Mouse (Mus musculus): ENCODE results near the gene Rpusd4.

Gene Rpusd4

GRCm38 (mm10) chr9:35267146-35267975 lies at the start of gene Rpusd4, which contains the start of gene Fam118b:
Rpusd4 (plus strand) TSS chr9:35267865.
Fam118b (minus strand) TSS chr9:35267805.
- peak; percentile 91 for DNase-seq (ENCODE audit: extremely low read depth, insufficient read length, low spot score)

- no peak for DNase-seq (ENCODE audit: extremely low read depth, insufficient read length, low spot score)
Measured at GRCm38 (mm10) chr9:35217963-35218362, 49.7 kb upstream of the Rpusd4 start.

GRCm38 (mm10) chr9:35223466-35223865 lies 44.2 kb upstream of the Rpusd4 start:
- DNase-seq (ENCODE audit: extremely low read depth, insufficient read length, low spot score) = no peak

- no peak for DNase-seq (ENCODE audit: extremely low read depth, insufficient read length, low spot score)
Measured at GRCm38 (mm10) chr9:35228671-35229070, 39.0 kb upstream of the Rpusd4 start.

GRCm38 (mm10) chr9:35235996-35236395 lies 31.7 kb upstream of the Rpusd4 start:
- DNase-seq (ENCODE audit: extremely low read depth, insufficient read length, low spot score) = no peak

- no peak for DNase-seq (ENCODE audit: extremely low read depth, insufficient read length, low spot score)
Measured at GRCm38 (mm10) chr9:35238371-35238770, 29.3 kb upstream of the Rpusd4 start.

GRCm38 (mm10) chr9:35238915-35239571 lies 28.6 kb upstream of the Rpusd4 start:
- no peak for DNase-seq (ENCODE audit: extremely low read depth, insufficient read length, low spot score)

- DNase-seq (ENCODE audit: extremely low read depth, insufficient read length, low spot score) = no peak
Measured at GRCm38 (mm10) chr9:35239734-35240133, 27.9 kb upstream of the Rpusd4 start.

- no peak for DNase-seq (ENCODE audit: extremely low read depth, insufficient read length, low spot score)
Measured at GRCm38 (mm10) chr9:35247405-35247804, 20.3 kb upstream of the Rpusd4 start.

- DNase-seq (ENCODE audit: extremely low read depth, insufficient read length, low spot score) = no peak
Measured at GRCm38 (mm10) chr9:35249476-35249875, 18.2 kb upstream of the Rpusd4 start.

GRCm38 (mm10) chr9:35257365-35257764 lies 10.3 kb upstream of the Rpusd4 start:
- no peak for DNase-seq (ENCODE audit: extremely low read depth, insufficient read length, low spot score)

- no peak for DNase-seq (ENCODE audit: extremely low read depth, insufficient read length, low spot score)
Measured at GRCm38 (mm10) chr9:35262418-35262817, 5.2 kb upstream of the Rpusd4 start.

- DNase-seq (ENCODE audit: extremely low read depth, insufficient read length, low spot score) = no peak
Measured at GRCm38 (mm10) chr9:35263431-35263830, 4.2 kb upstream of the Rpusd4 start.

- DNase-seq (ENCODE audit: extremely low read depth, insufficient read length, low spot score) = no peak
Measured at GRCm38 (mm10) chr9:35264509-35264908, 3.2 kb upstream of the Rpusd4 start.

- DNase-seq (ENCODE audit: extremely low read depth, insufficient read length, low spot score) = no peak
Measured at GRCm38 (mm10) chr9:35267976-35268715, 481 bp downstream of the Rpusd4 start.

GRCm38 (mm10) chr9:35277855-35278365 lies 10.2 kb downstream of the Rpusd4 start:
- no peak for DNase-seq (ENCODE audit: extremely low read depth, insufficient read length, low spot score)

- DNase-seq (ENCODE audit: extremely low read depth, insufficient read length, low spot score) = no peak
Measured at GRCm38 (mm10) chr9:35278451-35278850, 10.8 kb downstream of the Rpusd4 start.

GRCm38 (mm10) chr9:35282006-35282850 lies 14.6 kb downstream of the Rpusd4 start:
- peak; percentile 30 for DNase-seq (ENCODE audit: extremely low read depth, insufficient read length, low spot score)

GRCm38 (mm10) chr9:35282851-35283200 lies 15.2 kb downstream of the Rpusd4 start:
- no peak for DNase-seq (ENCODE audit: extremely low read depth, insufficient read length, low spot score)

- DNase-seq (ENCODE audit: extremely low read depth, insufficient read length, low spot score) = no peak
Measured at GRCm38 (mm10) chr9:35283415-35284069, 15.9 kb downstream of the Rpusd4 start.

Measured in 3134 (cell line).